Mouse (Mus musculus): ENCODE data around the gene Olfr1396. TPM values are rescaled to one million over a fixed set of nuclear protein-coding genes. Genes with fewer than 3 reads are reported as not detected.
"Not testable (repeated sequence)": the region's sequence is repeated elsewhere in the genome, so short reads cannot be mapped to it uniquely, and the experiment has no call there.

The Olfr1396 gene
- polyA plus RNA-seq, 1 experiment from 2014 or later, result not detected

DNA sequence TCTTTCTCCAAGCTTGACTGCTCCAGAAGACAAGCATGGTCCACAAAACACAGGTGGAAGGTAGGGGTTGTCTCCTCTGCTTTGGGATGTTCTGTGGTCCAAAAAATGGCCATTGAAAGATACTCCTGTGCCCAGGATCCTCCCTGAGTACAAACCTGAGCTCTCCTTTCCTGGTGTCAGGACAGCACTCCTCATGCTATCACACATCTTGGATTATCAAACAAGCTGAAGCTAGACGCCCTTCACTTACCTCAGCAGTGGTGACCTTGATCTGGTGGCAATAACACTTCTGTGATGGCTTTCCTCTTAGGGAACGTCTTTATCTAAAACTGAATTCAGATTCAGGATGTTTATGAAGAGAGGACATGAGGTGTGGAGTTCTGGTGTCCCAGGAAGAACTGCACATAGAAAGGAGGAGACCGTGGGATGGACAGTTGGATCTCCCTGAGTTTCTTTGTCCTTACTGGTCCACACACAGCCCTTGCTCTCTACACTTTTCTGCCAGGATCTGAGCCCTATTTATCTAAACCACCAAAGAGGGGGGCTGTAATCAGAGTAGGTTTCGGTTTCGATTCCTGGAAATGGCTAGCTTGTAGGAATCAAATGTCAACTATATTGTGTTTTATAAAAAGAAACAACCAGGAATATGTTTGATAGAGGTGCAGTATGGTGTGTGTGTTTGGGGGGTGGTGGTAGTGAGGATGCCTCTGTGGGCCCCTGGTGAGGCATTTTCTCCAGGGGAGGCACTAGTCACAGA, 50.8 kb downstream of the Olfr1396 start, which contains the start of gene Tgtp2:
Gene Tgtp2 (minus strand): TSS at position 494 of the 757 bp plus-strand sequence.
- ATAC-seq; H3K9ac ChIP-seq (ENCODE audit: low read depth, low read length); H3K9me3 ChIP-seq (ENCODE audit: control insufficient read depth, low read length); H3K4me1 ChIP-seq (ENCODE audit: control insufficient read depth, insufficient read depth, low read depth, low read length); H3K36me3 ChIP-seq (ENCODE audit: control insufficient read depth, insufficient read depth, low read length); H3K4me2 ChIP-seq (ENCODE audit: low read length); H3K27ac ChIP-seq (ENCODE audit: low read depth, low read length); H3K4me3 ChIP-seq (ENCODE audit: low read length); H3K27me3 ChIP-seq (replicated peaks; ENCODE audit: control insufficient read depth, insufficient read depth, low read length): not testable (repeated sequence)
- WGBS, result 87% methylated on average over 5 of the region's 5 CpGs

DNA sequence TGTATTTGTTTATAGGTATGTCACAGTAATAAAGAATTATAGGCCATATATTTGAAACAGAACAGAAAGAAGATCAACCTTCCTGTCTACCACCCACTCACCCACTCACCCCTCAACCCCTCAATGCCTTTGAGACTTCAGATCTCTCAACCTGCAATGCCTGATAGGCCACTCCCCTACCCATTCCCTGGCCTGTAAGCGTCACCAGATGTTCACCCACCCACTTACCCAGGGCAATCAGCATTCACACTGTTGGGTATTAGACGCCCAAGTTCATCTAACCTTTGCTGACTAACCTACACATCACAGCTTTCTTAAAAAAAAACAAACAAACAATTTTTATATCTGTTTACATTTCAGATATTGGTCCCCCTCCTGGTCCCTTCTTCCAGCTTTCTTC, 52.8 kb downstream of the Olfr1396 start:
- H3K27ac ChIP-seq (ENCODE audit: low read depth, low read length); H3K9ac ChIP-seq (ENCODE audit: low read depth, low read length); H3K9me3 ChIP-seq (ENCODE audit: control insufficient read depth, low read length); H3K4me1 ChIP-seq (ENCODE audit: control insufficient read depth, insufficient read depth, low read depth, low read length); H3K4me2 ChIP-seq (ENCODE audit: low read length); H3K4me3 ChIP-seq (ENCODE audit: low read length); H3K27me3 ChIP-seq (replicated peaks; ENCODE audit: control insufficient read depth, insufficient read depth, low read length); H3K36me3 ChIP-seq (ENCODE audit: control insufficient read depth, insufficient read depth, low read length); ATAC-seq: not testable (repeated sequence)
- WGBS, result 85% methylated on average over 1 of the region's 2 CpGs

- ATAC-seq; H3K4me1 ChIP-seq (ENCODE audit: control insufficient read depth, insufficient read depth, low read depth, low read length); H3K9me3 ChIP-seq (ENCODE audit: control insufficient read depth, low read length); H3K36me3 ChIP-seq (ENCODE audit: control insufficient read depth, insufficient read depth, low read length); H3K27ac ChIP-seq (ENCODE audit: low read depth, low read length); H3K9ac ChIP-seq (ENCODE audit: low read depth, low read length); H3K4me2 ChIP-seq (ENCODE audit: low read length); H3K27me3 ChIP-seq (replicated peaks; ENCODE audit: control insufficient read depth, insufficient read depth, low read length); H3K4me3 ChIP-seq (ENCODE audit: low read length): not testable (repeated sequence)
- 75% methylated on average over 1 of the region's 3 CpGs for WGBS
Measured at GRCm38 (mm10) chr11:49060061-49060460, 54.6 kb downstream of the Olfr1396 start.

Other genes starting within 250 kb of the Olfr1396 start
- 3.6 and 5.4 TPM in 2 replicates for gene Irgm1, start 243.2 kb downstream of the Olfr1396 start, polyA plus RNA-seq (2015; fragmentation: Nextera tagmentation; extraction: Ambion mirVana)
- gene Gm5431, start 212.7 kb downstream of the Olfr1396 start, polyA plus RNA-seq (2015; fragmentation: Nextera tagmentation; extraction: Ambion mirVana), result 0.16 and 0.18 TPM in 2 replicates
- gene Psme2b, start 168.7 kb downstream of the Olfr1396 start, polyA plus RNA-seq (2015; fragmentation: Nextera tagmentation; extraction: Ambion mirVana), result 1.4 and 6.2 TPM in 2 replicates
- gene Olfr56, start 136.0 kb downstream of the Olfr1396 start, polyA plus RNA-seq (2015; fragmentation: Nextera tagmentation; extraction: Ambion mirVana), result not detected in 2 replicates
- 0.24 and 0.46 TPM in 2 replicates for gene 9930111J21Rik1, start 135.5 kb downstream of the Olfr1396 start, polyA plus RNA-seq (2015; fragmentation: Nextera tagmentation; extraction: Ambion mirVana)
- gene Gm12185, start 122.6 kb downstream of the Olfr1396 start, polyA plus RNA-seq (2015; fragmentation: Nextera tagmentation; extraction: Ambion mirVana), result not detected in 2 replicates
- gene Tgtp1, start 120.7 kb downstream of the Olfr1396 start, polyA plus RNA-seq (2015; fragmentation: Nextera tagmentation; extraction: Ambion mirVana), result 0.09 and 0.25 TPM in 2 replicates
- 0.29 and 0.40 TPM in 2 replicates for gene 9930111J21Rik2, start 63.6 kb downstream of the Olfr1396 start, polyA plus RNA-seq (2015; fragmentation: Nextera tagmentation; extraction: Ambion mirVana)
- gene Tgtp2, start 50.7 kb downstream of the Olfr1396 start, polyA plus RNA-seq (2015; fragmentation: Nextera tagmentation; extraction: Ambion mirVana), result 0.09 TPM in 1 of 2 replicates, not detected in the other
- gene Ifi47, start 38.3 kb downstream of the Olfr1396 start, polyA plus RNA-seq (2015; fragmentation: Nextera tagmentation; extraction: Ambion mirVana), result 0.81 TPM in 2 replicates
- gene Olfr1395, start 27.4 kb upstream of the Olfr1396 start, polyA plus RNA-seq (2015; fragmentation: Nextera tagmentation; extraction: Ambion mirVana), result not detected in 2 replicates
- gene Olfr1394, start 39.5 kb upstream of the Olfr1396 start, polyA plus RNA-seq (2015; fragmentation: Nextera tagmentation; extraction: Ambion mirVana), result not detected in 2 replicates
- gene Btnl9, start 72.3 kb upstream of the Olfr1396 start, polyA plus RNA-seq (2015; fragmentation: Nextera tagmentation; extraction: Ambion mirVana), result 0.27 and 0.65 TPM in 2 replicates
- 35.3 and 38.0 TPM in 2 replicates for gene Zfp62, start 88.4 kb upstream of the Olfr1396 start, polyA plus RNA-seq (2015; fragmentation: Nextera tagmentation; extraction: Ambion mirVana)
- 34.5 and 38.2 TPM in 2 replicates for gene Mgat1, start 129.3 kb upstream of the Olfr1396 start, polyA plus RNA-seq (2015; fragmentation: Nextera tagmentation; extraction: Ambion mirVana)
- 0.08 TPM in 1 of 2 replicates, not detected in the other for gene Olfr1393, start 163.4 kb upstream of the Olfr1396 start, polyA plus RNA-seq (2015; fragmentation: Nextera tagmentation; extraction: Ambion mirVana)
- 0.13 TPM in 1 of 2 replicates, not detected in the other for gene Olfr1392, start 170.4 kb upstream of the Olfr1396 start, polyA plus RNA-seq (2015; fragmentation: Nextera tagmentation; extraction: Ambion mirVana)
- not detected in 2 replicates for gene Olfr10, start 189.9 kb upstream of the Olfr1396 start, polyA plus RNA-seq (2015; fragmentation: Nextera tagmentation; extraction: Ambion mirVana)
- not detected in 2 replicates for gene Olfr1391, start 207.9 kb upstream of the Olfr1396 start, polyA plus RNA-seq (2015; fragmentation: Nextera tagmentation; extraction: Ambion mirVana)
- not detected in 2 replicates for gene Olfr1390, start 220.3 kb upstream of the Olfr1396 start, polyA plus RNA-seq (2015; fragmentation: Nextera tagmentation; extraction: Ambion mirVana)